Mouse (Mus musculus) heart, postnatal 10 days (tissue): ENCODE data around the gene Zfp759. TPM values are rescaled to one million over a fixed set of nuclear protein-coding genes. Genes with fewer than 3 reads are reported as not detected.

ENCODE experiments used
- total RNA-seq, 2 experiments: library from RNA; stranded (reverse); gene quantifications; 2 replicates each; pipeline ENCODE4 v1.2.3; 2021

Gene Zfp759
- total RNA-seq, 2 experiments from 2014 or later = 3.7 to 4.9 TPM

Other genes starting within 250 kb of the Zfp759 start
- gene Gm10767, start 216.7 kb upstream of the Zfp759 start, total RNA-seq = 1 to 10 TPM; 1.1 to 1.4 TPM
- gene Zfp712, start 60.5 kb upstream of the Zfp759 start, total RNA-seq = 1 to 10 TPM; 1.4 to 2.2 TPM
- 1 to 10 TPM; 1.1 to 1.9 TPM for gene Zfp708, start 23.7 kb upstream of the Zfp759 start, total RNA-seq
- 1 to 10 TPM in 1 of 2 experiments, under 1 TPM in 1; 0.96 to 1.8 TPM for gene Gm28557, start 13.1 kb upstream of the Zfp759 start, total RNA-seq
- gene Rslcan18, start 5.4 kb upstream of the Zfp759 start, total RNA-seq = under 1 TPM; 0.19 to 0.27 TPM
- gene Rsl1, start 51.5 kb downstream of the Zfp759 start, total RNA-seq = 1 to 10 TPM; 3.3 to 4.7 TPM
- 1 to 10 TPM in 1 of 2 experiments, under 1 TPM in 1; 0.98 to 1.4 TPM for gene Zfp455, start 72.8 kb downstream of the Zfp759 start, total RNA-seq
- gene Zfp458, start 156.8 kb downstream of the Zfp759 start, total RNA-seq = 1 to 10 TPM; 2.1 to 2.8 TPM
- gene Zfp457, start 184.8 kb downstream of the Zfp759 start, total RNA-seq = 1 to 10 TPM; 2.7 to 3.9 TPM
- 1 to 10 TPM; 2.0 to 2.8 TPM for gene Zfp595, start 210.9 kb downstream of the Zfp759 start, total RNA-seq
- gene Gm28044, start 238.9 kb downstream of the Zfp759 start, total RNA-seq = 1 to 10 TPM; 1.0 to 2.4 TPM
- 1 to 10 TPM; 1.6 to 1.9 TPM for gene Zfp953, start 238.9 kb downstream of the Zfp759 start, total RNA-seq